Mouse (Mus musculus): ENCODE measurements around the gene Cnot10. TPM values are rescaled to one million over a fixed set of nuclear protein-coding genes. Genes with fewer than 3 reads are reported as not detected.

The Cnot10 gene
- total and polyA plus RNA-seq, 3 experiments, result 49.4 to 67.8 (median 58.3) TPM

DNA sequence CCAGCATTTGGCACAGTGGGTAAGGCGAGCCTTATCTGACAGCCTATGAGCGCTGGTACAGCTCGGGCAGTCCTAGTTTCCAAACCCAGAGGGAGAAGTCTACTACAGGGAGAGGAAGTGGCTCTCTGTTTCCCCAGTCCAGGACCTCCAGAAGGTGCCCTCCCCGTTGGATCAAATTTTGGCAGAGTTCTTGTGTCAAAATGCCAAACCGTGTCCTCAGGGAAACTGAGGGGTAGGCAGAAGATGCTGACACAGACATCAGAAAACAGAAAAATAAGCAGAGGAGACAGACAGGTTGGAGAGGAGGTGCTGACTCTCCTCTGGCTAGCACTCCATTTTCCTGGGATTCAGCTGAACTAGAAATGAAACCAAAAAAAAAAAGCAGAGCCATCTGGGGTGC, 40.0 kb upstream of the Cnot10 start:
- Histone ChIP-seq H3K27me3 (replicated peaks) (no peaks in the 10 kb centered on the region), H3K4me2 (ENCODE audit: insufficient read depth, low read depth, poor library complexity, severe bottlenecking) (no peak overlapping the region), H3K27ac (ENCODE audit: insufficient read depth, low read depth) (no peak overlapping the region), H3K4me3 (replicated peaks in 1 of 3; ENCODE audit: low read depth in 2 of 3, low read length in 2 of 3, poor library complexity in 1 of 3) (no peak overlapping the region), H3K36me3 (replicated peaks in 1 of 2; ENCODE audit: control insufficient read depth in 1 of 2, insufficient read depth in 1 of 2, low read length in 1 of 2) (no peaks in the 10 kb centered on the region), H3K9me3 (replicated peaks; ENCODE audit: low read length) (no peaks in the 10 kb centered on the region), H3K4me1 (ENCODE audit: control insufficient read depth in 1 of 2, insufficient read depth in 2 of 2) (peaks cover 0 to 8% of the 10 kb centered on the region in 2 experiments; a peak in 2 of 4 replicates), H3K79me2 (replicated peaks; ENCODE audit: control insufficient read depth, extremely low read depth, insufficient read depth, poor library complexity, severe bottlenecking) (no peaks in the 10 kb centered on the region), H3K9ac (ENCODE audit: insufficient read depth, low read depth) (no peak overlapping the region)
- TF ChIP-seq POLR2AphosphoS2 (IDR thresholded peaks at IDR 0.05; ENCODE audit: low read depth, low read length) (no peak), KAT2A (IDR thresholded peaks at IDR 0.05; ENCODE audit: insufficient replicate concordance, low read length) (no peak), RAD21 (IDR thresholded peaks at IDR 0.05; ENCODE audit: low read depth, low read length) (no peak), PAX5 (IDR thresholded peaks at IDR 0.05; ENCODE audit: low read length) (no peak), SIN3A (IDR thresholded peaks at IDR 0.05; ENCODE audit: low read length) (no peak), E2F4 (IDR thresholded peaks at IDR 0.05; ENCODE audit: insufficient replicate concordance, low read depth, low read length) (no peak), TBP (conservative IDR thresholded peaks at IDR 0.05; ENCODE audit: low read depth, low read length) (no peak), MXI1 (IDR thresholded peaks at IDR 0.05; ENCODE audit: low read depth, low read length) (no peak), USF2 (conservative IDR thresholded peaks at IDR 0.05; ENCODE audit: low read depth, low read length) (no peak), CHD1 (IDR thresholded peaks at IDR 0.05; ENCODE audit: low read depth, low read length) (no peak), MAX (IDR thresholded peaks at IDR 0.05; ENCODE audit: low read length) (no peak), MEF2A (IDR thresholded peaks at IDR 0.05; ENCODE audit: borderline replicate concordance, low read depth, low read length) (no peak), JUN (IDR thresholded peaks at IDR 0.05; ENCODE audit: insufficient read depth, low read depth, low read length) (no peak), GABPA (IDR thresholded peaks at IDR 0.05; ENCODE audit: insufficient replicate concordance, low read depth, low read length) (no peak), TCF12 (IDR thresholded peaks at IDR 0.05; ENCODE audit: low read depth, low read length) (no peak), ZC3H11A (IDR thresholded peaks at IDR 0.05; ENCODE audit: low read depth, low read length) (no peak)
- dilution Hi-C loops (cut with MboI; ENCODE audit: extremely low pct_ligation_motif_present, extremely low pct_unique_long_range_greater_than_20kb, low sequenced_read_pairs), result no loop called here
- in situ Hi-C loops (cut with MboI; ENCODE audit: low pct_ligation_motif_present, low pct_unique_long_range_greater_than_20kb, low sequenced_read_pairs), result no loop called here
- DNase-seq (ENCODE audit: extremely low read depth), result no peak

GRCm38 (mm10) chr9:114678576-114678975, 38.6 kb upstream of the Cnot10 start:
- no peaks in the 10 kb centered on the region for H3K36me3 ChIP-seq (replicated peaks in 1 of 2; ENCODE audit: control insufficient read depth in 1 of 2, insufficient read depth in 1 of 2, low read length in 1 of 2)
- no peak overlapping the region for H3K4me2 ChIP-seq (ENCODE audit: insufficient read depth, low read depth, poor library complexity, severe bottlenecking)
- no peak overlapping the region for H3K9ac ChIP-seq (ENCODE audit: insufficient read depth, low read depth)
- H3K79me2 ChIP-seq (replicated peaks; ENCODE audit: control insufficient read depth, extremely low read depth, insufficient read depth, poor library complexity, severe bottlenecking), result no peaks in the 10 kb centered on the region
- H3K4me3 ChIP-seq (replicated peaks in 1 of 3; ENCODE audit: low read depth in 2 of 3, low read length in 2 of 3, poor library complexity in 1 of 3), result no peak overlapping the region
- H3K9me3 ChIP-seq (replicated peaks; ENCODE audit: low read length), result no peaks in the 10 kb centered on the region
- dilution Hi-C loops (cut with MboI; ENCODE audit: extremely low pct_ligation_motif_present, extremely low pct_unique_long_range_greater_than_20kb, low sequenced_read_pairs) (no loop called here), in situ Hi-C loops (cut with MboI; ENCODE audit: low pct_ligation_motif_present, low pct_unique_long_range_greater_than_20kb, low sequenced_read_pairs) (no loop called here)
- TF ChIP-seq ELF1 (IDR thresholded peaks at IDR 0.05; ENCODE audit: low read depth, low read length) (no peak), MEF2A (IDR thresholded peaks at IDR 0.05; ENCODE audit: borderline replicate concordance, low read depth, low read length) (no peak), UBTF (IDR thresholded peaks at IDR 0.05; ENCODE audit: low read depth, low read length) (no peak), ZC3H11A (IDR thresholded peaks at IDR 0.05; ENCODE audit: low read depth, low read length) (no peak), POLR2AphosphoS2 (IDR thresholded peaks at IDR 0.05; ENCODE audit: low read depth, low read length) (no peak), RCOR1 (conservative IDR thresholded peaks at IDR 0.05; ENCODE audit: low read depth, low read length) (no peak), MYC (IDR thresholded peaks at IDR 0.05; ENCODE audit: low read depth, low read length) (no peak), RAD21 (IDR thresholded peaks at IDR 0.05; ENCODE audit: low read depth, low read length) (no peak), HCFC1 (IDR thresholded peaks at IDR 0.05; ENCODE audit: low read depth, low read length) (no peak), TCF12 (IDR thresholded peaks at IDR 0.05; ENCODE audit: low read depth, low read length) (no peak), NELFE (IDR thresholded peaks at IDR 0.05; ENCODE audit: low read depth, low read length) (no peak), KAT2A (IDR thresholded peaks at IDR 0.05; ENCODE audit: insufficient replicate concordance, low read length) (no peak), USF1 (IDR thresholded peaks at IDR 0.05; ENCODE audit: low read depth, low read length) (no peak), ZKSCAN1 (IDR thresholded peaks at IDR 0.05; ENCODE audit: borderline replicate concordance, low read depth, low read length) (no peak), SMC3 (IDR thresholded peaks at IDR 0.05; ENCODE audit: low read depth, low read length) (no peak)
- no peak for DNase-seq (ENCODE audit: extremely low read depth)
- H3K27ac ChIP-seq (ENCODE audit: insufficient read depth, low read depth), result no peak overlapping the region
- no peaks in the 10 kb centered on the region for H3K27me3 ChIP-seq (replicated peaks)
- H3K4me1 ChIP-seq (ENCODE audit: control insufficient read depth in 1 of 2, insufficient read depth in 2 of 2), result peaks cover 0 to 11% of the 10 kb centered on the region in 2 experiments; a peak in 2 of 4 replicates

All from CH12.LX (cell line).